Mouse (Mus musculus): Measurements from ENCODE around the gene Atp8b5. TPM values are rescaled to one million over a fixed set of nuclear protein-coding genes. Genes with fewer than 3 reads are reported as not detected.

Gene Atp8b5
- total RNA-seq, 4 experiments from 2014 or later: 0.09 TPM; not detected in 3

- no peak for DNase-seq (ENCODE audit: low spot score)
These were observed 55.4 kb downstream of the Atp8b5 start for GRCm38 (mm10) chr4:43322336-43322735.

DNA sequence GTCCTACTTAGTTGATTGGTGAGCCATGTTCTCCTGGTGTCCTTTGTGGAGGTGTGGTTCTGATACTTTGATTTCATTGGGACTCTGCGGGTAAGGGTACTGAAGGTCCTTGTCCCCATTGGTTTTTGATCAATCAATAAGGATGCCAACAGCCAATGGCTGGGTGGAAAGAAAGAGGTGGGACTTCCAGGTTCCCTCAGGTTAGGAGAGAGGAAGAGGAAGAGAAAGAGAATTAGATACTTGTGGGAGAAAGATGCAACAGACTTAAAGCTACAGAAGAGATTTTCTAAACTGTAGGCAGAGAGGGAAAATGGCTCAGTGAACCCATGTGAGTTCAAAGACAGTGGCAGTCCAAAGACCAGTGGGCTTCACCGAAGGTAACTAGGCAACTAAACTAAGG lies 60.2 kb downstream of the Atp8b5 start:
- no peak for DNase-seq (ENCODE audit: low spot score)

DNA sequence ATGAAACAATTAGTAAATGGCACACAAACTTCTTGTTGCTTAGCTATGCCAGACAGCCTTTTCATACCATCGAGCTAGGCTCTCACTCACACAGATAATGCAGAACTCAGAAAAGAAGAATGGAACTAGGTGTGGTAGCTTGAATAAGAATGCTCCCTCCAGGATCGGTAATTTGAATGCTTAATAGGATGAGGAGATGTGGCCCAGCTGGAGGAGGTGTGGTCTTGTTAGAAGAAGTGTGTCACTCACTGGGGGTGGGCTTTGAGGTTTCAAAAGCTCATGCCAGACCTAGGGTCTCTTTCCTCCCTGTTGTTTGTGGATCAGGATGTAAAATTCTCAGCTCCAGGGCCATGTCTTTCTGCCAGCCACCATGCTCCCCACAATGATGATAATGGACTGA lies 67.8 kb downstream of the Atp8b5 start:
- no peak for DNase-seq (ENCODE audit: low spot score)

GRCm38 (mm10) chr4:43336176-43336575 lies 69.2 kb downstream of the Atp8b5 start:
- no peak for DNase-seq (ENCODE audit: low spot score)

DNA sequence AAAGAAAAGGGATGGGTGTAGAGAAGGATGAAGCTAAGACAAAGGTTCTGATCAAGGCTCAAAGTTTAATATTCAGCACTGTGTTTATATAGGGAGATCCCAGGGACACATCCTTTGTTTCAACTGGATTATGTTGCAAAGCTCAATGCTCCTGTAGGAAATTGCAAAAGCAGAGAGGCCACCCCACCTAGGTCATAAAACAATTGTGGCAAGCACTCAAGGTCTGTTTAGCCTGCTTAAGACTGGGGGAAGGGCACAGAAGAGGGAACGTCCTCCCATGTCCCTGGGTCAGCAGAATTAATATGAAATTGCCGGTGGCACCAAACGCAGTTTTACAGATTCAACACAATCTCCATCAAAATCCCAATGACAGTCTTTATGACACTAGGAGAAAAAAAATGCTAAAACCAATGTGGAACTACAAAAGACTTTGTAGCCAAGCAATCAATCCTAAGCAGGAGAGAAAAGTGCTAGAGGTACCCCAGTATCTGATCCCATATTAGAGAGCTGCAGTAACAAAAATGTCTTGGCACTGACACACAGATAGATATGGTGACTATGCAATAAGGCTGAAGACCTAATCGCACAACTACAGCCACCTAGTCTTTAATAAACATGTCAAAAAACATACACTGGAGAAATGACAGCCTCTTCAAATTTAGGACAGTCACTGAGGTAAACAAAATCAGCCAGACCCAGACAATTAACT lies 73.3 kb downstream of the Atp8b5 start:
- peak; percentile 77 for DNase-seq (ENCODE audit: low spot score)

DNA sequence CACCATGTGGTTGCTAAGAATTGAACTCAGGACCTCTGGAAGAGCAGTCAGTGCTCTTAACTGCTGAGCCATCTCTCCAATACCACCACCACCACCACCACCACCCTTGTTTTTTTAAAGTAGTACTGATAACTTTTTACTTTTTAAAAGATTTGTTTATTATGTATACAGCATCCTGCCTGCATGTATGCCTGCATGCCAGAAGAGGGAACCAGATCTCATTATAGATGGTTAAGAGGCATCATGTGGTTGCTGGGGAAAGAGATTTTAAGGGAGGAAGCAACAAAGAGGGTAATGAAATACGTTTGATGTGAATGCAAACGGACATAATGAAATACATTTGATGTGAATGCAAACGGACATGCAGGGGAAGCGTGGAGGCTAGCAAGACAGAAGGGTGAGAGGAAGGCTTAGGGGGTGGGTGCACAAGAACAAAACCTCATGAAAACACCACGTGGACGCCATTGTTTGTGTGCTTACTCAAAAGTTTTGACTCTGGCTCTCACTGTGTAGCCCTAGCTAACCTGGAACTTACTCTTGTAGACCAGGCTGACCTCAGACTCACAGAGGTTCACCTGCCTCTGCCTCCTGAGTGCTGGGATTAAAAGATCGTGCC lies 74.4 kb downstream of the Atp8b5 start:
- no peak for DNase-seq (ENCODE audit: low spot score)

- no peak for DNase-seq (ENCODE audit: low spot score)
These were observed 75.5 kb downstream of the Atp8b5 start for GRCm38 (mm10) chr4:43342443-43342842.

- no peak for DNase-seq (ENCODE audit: low spot score)
These were observed 78.0 kb downstream of the Atp8b5 start for GRCm38 (mm10) chr4:43344932-43345331.

DNA sequence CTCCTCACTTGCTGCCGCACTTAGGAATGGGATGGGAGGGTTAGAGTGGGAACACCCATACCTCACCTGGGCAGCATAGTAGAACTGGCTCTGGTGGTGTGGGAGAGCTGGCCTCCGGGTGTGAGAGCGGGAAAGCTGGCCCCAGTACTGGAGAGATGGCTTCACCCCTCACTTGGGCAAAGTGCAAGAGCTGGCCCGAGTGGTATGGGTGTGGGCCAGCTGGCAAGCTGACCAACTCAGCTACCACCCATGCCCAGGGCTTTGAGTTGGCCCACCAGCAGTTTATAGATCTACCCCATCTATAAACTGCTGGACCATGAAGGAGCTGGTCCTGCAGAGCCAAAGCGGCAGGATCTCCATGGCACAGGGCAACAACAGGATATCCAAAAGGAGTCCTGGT lies 82.2 kb downstream of the Atp8b5 start:
- DNase-seq (ENCODE audit: low spot score): no peak

DNA sequence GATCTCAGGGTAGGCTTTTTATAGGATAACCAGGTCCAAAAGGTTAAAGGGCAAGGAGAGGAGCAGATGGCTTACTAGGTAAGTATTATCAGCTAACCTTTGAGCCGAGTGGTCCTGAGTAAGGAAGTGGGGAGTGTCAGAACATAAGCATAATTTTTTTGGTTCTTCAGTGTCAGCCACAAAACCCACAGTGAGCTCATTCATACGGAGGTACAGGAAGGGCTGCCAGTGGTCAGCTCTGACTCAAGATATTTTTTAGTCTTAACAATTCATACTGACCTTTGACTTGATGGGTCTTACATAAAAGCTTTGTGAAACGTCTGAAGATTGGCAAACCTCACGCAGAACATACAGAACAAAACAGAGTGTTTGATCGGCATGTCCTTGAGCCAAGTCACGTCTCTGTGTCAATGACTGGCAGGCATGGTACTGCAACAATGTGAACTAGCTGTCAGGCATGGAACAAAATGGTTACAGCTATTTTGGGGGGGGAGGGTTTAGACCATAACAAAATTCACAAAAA lies 83.1 kb downstream of the Atp8b5 start:
- DNase-seq (ENCODE audit: low spot score): no peak

- DNase-seq (ENCODE audit: low spot score): no peak
These were observed 86.7 kb downstream of the Atp8b5 start for GRCm38 (mm10) chr4:43353662-43354061.

DNA sequence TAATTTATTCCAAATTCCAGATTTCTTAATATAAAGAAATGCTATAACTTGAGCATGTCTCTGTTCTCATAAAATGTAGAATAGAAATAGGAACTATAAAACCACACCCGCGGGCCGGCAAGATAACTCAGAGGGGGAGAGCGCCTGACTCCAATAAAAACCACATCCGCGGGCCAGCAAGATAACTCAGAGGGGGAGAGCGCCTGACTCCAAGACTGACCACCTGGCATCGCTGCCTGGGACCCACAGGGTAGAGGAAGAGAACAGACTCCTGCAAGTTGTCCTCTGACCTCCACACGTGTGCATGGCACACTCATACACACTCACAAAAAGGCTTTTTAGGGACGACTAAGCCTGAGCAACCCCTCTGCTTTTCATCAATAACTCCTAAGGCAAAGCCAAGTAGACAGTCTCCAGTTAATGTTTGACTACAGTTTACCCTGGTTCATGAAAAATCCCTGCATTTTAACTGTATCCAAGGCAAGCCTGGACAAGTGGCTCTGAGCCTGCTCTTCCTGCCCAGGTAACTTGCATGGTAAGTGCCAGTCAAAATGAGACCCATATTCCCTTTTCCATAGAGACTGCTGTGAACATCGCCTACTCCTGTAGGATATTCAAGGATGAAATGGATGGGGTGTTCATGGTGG lies 98.1 kb downstream of the Atp8b5 start:
- DNase-seq (ENCODE audit: low spot score): no peak

DNA sequence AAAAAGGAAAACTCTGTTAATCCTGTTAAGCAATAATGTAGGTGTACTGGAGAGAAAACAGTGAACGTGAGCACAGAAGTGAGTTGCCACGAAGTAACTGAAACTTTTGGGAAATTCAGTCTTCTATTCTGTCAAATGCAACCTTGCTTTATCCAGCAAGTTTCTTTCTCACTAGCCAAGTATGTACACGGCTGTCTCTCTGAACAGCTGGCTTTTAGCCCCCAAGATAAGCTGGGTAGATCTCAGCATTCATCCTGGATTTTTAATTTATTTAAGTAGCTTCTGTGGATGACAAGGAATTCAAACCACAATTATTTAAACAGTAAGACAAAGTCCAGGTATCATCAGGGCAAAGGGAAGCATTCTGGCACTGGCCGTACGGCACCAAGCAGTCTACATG lies 100.3 kb downstream of the Atp8b5 start:
- no peak for DNase-seq (ENCODE audit: low spot score)

DNA sequence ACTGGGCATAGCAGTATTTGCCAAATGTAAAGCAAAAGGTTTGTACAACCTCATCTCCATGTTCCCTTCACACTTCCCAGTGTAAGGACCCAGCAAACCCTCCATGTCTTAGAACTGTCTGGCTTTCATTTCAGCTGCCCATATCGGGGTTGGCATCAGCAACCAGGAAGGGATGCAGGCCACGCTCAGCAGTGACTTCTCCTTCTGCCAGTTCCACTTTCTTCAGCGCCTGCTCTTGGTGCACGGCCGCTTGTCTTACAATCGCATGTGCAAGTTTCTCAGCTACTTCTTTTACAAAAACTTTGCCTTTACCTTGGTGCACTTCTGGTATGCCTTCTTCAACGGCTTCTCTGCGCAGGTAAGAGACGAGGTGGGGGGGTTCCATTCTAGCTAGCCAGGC lies 100.8 kb downstream of the Atp8b5 start:
- no peak for DNase-seq (ENCODE audit: low spot score)

DNA sequence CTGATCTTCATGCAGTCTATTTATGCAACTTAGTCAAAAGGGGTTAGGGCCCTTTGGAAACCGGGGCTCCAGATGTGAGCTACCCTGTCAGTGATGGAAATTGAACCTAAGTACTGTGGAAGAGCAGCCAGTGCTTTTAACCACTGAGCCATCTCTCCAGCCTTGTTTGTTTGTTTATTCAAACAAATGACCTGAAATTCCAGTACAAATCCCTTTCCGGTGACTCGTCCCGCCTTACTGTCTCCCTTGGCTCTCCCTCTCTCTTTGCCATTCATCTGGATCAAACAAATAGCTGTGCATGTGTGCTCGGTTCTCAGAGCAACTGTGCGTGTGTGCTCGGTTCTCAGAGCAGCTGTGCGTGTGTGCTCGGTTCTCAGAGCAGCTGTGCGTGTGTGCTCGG lies 104.4 kb downstream of the Atp8b5 start:
- DNase-seq (ENCODE audit: low spot score): no peak

- DNase-seq (ENCODE audit: low spot score): no peak
These were observed 105.2 kb downstream of the Atp8b5 start for GRCm38 (mm10) chr4:43372155-43372554.

DNA sequence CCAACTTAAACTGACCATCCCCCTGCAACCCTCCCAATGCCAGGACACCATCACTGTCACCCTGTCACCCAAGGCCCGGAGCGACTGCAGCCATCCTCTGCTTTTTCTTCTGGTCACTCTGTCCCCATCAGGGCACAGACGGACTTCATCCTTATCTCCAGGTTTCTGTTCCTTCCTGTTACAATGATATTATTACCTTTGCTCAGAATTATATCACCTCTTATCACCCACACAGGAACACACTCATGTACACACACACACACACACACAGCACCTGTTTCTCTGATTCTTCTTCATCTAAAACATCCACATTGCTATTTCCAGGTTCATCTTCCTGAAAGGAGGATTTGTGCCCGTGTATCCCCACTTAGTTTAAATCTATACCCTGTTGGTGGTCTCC lies 107.3 kb downstream of the Atp8b5 start:
- DNase-seq (ENCODE audit: low spot score): no peak

DNA sequence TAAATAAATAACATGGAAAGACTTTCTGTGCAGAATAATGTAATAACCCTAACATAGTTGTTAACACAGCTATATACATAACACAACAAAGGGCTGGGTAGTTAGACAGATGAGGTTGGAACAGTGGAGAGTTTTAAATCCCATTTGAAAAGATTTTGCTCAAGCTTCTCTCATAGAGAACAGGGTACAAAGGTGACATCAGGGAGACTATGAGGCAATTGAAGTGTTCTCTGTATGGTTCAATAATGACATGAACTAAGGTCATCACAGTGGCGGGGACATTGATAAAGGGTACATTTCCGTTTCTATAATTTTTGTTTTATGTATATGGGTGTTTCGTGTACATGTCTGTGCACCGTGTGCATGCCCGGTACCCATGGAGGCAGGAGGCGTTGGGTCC lies 112.6 kb downstream of the Atp8b5 start:
- no peak for DNase-seq (ENCODE audit: low spot score)

- DNase-seq (ENCODE audit: low spot score): no peak
These were observed 114.0 kb downstream of the Atp8b5 start for GRCm38 (mm10) chr4:43380951-43381350.

GRCm38 (mm10) chr4:43381408-43382154 lies 114.6 kb downstream of the Atp8b5 start, which contains the start of gene Rusc2:
Rusc2 (plus strand) TSS chr4:43381979.
- DNase-seq (ENCODE audit: low spot score): peak; percentile 87

- DNase-seq (ENCODE audit: low spot score): no peak
These were observed 115.4 kb downstream of the Atp8b5 start for GRCm38 (mm10) chr4:43382155-43383020.
